Mouse (Mus musculus): ENCODE data around the gene Srgap3.

DNA sequence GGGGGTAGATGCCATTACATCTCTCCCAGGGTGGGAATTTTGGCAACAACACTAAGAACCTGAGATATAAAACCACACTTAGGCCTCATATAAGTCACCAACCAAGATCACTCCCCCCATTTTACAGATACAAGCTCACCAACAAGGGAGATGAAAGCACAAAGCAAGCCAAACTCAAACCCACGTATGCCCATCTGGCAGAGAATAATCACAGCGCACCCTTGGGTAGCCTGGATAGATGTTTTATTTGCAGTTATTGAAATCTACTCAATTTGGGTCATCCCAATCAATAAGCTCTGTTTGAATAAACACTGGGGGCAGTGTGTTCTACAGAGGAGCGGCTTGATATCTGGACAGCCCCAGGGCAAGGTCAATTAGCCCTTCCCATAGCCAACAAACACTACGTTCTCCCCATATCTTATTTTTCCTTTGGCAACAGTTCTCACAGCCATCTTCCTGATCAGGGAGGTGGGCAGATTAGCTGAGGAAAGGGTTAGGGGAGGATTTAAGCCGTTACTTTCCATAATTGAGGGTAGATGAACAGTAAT, 63.4 kb downstream of the Srgap3 start:
- TF ChIP-seq CTCF (conservative IDR thresholded peaks at IDR 0.05; ENCODE audit: insufficient read depth, insufficient read length, low read depth, low read length) (no peak; the same call in 1 of the 2 replicates), POLR2A (IDR thresholded peaks at IDR 0.05; ENCODE audit: low read depth, low read length) (no peak)

Measured in kidney, adult 2 months (tissue).